Mouse (Mus musculus): ENCODE results near the gene Plch2. TPM values are rescaled to one million over a fixed set of nuclear protein-coding genes. Genes with fewer than 3 reads are reported as not detected.

Gene Plch2
- total RNA-seq (2021), result 10 to 100 TPM; 91.1 to 92.0 TPM
- long read RNA-seq, experiment 1, partial matches to known transcripts, result 29 of 47 reads
- long read RNA-seq, experiment 1, other reads (novel, unspliced or antisense), result 18 of 47 reads
- long read RNA-seq, experiment 2, partial matches to known transcripts, result 22 of 57 reads
- long read RNA-seq, experiment 2, other reads (novel, unspliced or antisense), result 35 of 57 reads

DNA sequence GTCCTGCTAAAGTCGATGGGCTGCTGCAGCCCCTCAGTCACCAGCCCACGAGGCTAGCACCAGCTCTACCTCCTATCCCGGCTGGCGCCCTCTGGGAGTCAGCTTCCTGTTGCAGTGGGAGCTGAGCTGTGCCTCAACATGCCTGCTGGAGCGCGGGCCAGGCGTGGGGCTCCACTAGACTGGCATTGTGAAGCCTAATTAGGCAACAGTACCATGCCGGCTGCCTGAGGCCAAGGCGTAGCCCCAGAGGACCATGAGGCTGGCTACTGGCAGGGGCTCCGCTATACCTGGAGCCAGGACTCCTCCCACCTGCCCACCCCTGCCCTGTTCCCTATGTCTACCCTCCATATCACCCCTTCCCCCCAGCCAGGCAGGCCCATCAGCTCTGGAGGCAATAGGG lies at the start of gene Plch2:
TSS of gene Plch2 (minus strand) at position 61 of the 400 bp plus-strand sequence.
- TF ChIP-seq CTCF (conservative IDR thresholded peaks at IDR 0.05), result no peak
- no peak for DNase-seq (ENCODE audit: low spot score in 2 of 2)
- Histone ChIP-seq H3K27ac (no peak within 1 kb of the TSS), H3K4me3 (no peak within 1 kb of the TSS)

DNA sequence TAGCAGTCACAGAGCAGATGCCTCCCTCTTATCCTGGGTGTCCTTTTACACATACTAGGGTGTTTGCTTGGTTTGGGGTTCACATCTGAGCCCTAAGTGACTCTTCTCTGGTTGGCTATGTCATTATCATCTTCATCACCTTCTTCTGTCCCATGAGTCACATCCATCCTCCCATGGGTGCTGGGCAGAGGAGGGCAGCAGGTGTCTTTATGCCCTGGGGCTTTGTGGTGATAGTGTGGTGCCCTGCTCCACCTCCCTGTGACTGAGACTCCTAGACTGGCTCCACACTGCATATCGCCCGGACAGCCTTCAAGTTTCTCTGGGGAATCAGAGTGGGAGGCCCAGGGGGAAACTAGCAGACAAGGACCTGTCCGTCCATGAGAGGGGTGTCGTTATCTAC lies 42.0 kb upstream of the Plch2 start:
- TF ChIP-seq CTCF (conservative IDR thresholded peaks at IDR 0.05), result no peak
- Histone ChIP-seq H3K27ac (no peak overlapping the region), H3K4me3 (no peak overlapping the region)
- DNase-seq (ENCODE audit: low spot score in 2 of 2), result no peak

DNA sequence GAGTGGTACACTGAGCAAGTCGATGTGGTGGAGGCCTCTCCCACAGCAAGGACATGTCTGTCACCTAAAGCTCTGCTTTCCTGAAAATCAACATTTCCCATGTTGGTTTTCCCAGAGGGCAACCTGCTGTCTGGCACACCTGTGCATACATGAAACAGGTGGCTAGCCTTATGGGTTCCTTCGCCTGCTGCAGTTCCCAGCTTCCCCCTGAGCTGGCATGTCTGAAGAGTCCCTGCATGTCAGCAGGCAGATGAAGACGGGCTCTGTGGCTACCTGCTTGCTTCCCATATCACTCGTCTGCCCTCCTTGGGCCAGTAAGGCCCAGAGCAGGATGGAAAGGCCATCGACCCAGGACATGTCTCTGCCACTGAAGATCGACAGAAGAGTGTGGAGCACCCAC lies 40.9 kb upstream of the Plch2 start:
- no peak overlapping the region for H3K4me3 ChIP-seq
- H3K27ac ChIP-seq, result no peak overlapping the region
- DNase-seq (ENCODE audit: low spot score in 2 of 2), result no peak
- TF ChIP-seq CTCF (conservative IDR thresholded peaks at IDR 0.05), result no peak

DNA sequence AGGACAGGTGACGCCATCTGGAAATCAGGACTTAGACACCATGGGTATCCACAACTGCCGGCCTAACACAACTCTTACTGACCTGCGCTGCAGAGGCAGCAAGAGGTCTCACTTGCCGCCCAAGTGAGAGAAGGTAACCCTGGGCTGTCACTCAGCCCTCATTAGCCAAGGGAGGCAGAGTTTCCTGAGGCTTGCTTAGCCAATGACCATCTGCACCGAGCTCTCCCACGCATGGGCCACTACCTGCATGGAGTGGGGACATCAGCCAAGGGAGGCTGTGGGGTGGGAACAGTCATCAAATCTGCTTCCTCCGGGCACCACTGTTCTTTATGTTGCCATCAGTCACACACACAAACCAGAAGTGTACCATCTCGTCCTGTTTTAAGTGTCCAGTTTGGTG lies 39.4 kb upstream of the Plch2 start:
- TF ChIP-seq CTCF (conservative IDR thresholded peaks at IDR 0.05), result no peak
- Histone ChIP-seq H3K4me3 (no peak overlapping the region), H3K27ac (0 out of 2 replicates have a peak overlapping the region, but pooled peaks have one; percentile 64)
- no peak for DNase-seq (ENCODE audit: low spot score in 2 of 2)

DNA sequence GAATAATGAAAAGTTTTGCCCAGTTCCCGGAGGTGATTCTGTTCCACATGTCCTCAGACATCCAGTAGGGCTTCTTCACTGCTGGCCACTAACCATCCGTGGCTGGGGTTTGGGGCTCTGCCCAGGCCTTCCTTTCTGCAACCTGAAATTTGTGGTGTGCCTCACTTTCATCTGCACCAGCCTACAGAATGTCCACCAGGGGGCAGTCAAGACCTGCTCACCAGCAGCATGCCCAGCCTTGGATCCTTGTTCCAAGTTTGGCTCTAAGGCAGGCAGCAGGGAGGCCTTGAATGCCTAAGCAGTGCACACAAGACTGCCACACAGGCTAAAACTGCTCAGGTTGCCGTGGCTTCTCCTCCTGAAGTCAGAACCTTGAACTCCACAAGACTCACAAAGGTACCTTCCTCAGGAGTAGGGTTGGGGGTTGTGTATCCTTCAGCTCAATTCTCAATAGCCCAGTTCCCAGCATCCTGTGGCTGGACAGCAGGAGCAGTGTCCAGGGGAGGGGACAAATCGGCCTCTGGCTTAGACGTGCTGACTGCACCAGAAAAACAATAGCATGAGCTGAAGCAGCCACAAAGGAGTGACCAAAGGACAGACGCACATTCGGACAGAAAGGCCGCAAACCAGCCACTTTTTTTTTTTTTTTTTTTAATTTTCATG lies 38.8 kb upstream of the Plch2 start:
- peak overlapping the region; percentile 64 for H3K27ac ChIP-seq
- TF ChIP-seq CTCF (conservative IDR thresholded peaks at IDR 0.05), result peak; percentile 97
- peak; percentile 87 to 89 for DNase-seq (ENCODE audit: low spot score in 2 of 2)

DNA sequence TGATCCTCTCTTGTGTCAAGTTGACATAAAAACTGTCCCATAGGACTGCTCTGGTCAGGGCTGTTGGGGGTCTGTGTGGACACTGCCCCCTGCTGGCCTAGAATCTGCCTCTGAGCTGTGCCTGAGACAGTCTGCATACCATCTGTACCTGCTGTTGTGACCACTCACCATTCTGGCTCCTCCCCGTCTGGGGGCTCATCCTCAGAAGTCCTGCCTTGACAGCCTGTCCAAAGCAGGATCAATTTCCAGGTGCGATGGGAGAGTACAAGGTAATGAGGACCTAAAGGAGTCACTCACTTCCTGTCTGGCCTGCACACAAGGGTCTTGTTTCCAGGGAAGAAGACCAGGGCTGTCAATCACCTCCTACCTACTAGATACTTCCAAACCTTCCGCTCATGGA lies 38.0 kb upstream of the Plch2 start:
- DNase-seq (ENCODE audit: low spot score in 2 of 2), result no peak
- Histone ChIP-seq H3K4me3 (no peak overlapping the region), H3K27ac (peak overlapping the region; percentile 21; the same call in 1 of the 2 replicates)
- TF ChIP-seq CTCF (conservative IDR thresholded peaks at IDR 0.05), result peak; percentile 81

More for the DNA sequence above, 38.8 kb upstream of the Plch2 start:
- H3K4me3 ChIP-seq, result no peak overlapping the region

DNA sequence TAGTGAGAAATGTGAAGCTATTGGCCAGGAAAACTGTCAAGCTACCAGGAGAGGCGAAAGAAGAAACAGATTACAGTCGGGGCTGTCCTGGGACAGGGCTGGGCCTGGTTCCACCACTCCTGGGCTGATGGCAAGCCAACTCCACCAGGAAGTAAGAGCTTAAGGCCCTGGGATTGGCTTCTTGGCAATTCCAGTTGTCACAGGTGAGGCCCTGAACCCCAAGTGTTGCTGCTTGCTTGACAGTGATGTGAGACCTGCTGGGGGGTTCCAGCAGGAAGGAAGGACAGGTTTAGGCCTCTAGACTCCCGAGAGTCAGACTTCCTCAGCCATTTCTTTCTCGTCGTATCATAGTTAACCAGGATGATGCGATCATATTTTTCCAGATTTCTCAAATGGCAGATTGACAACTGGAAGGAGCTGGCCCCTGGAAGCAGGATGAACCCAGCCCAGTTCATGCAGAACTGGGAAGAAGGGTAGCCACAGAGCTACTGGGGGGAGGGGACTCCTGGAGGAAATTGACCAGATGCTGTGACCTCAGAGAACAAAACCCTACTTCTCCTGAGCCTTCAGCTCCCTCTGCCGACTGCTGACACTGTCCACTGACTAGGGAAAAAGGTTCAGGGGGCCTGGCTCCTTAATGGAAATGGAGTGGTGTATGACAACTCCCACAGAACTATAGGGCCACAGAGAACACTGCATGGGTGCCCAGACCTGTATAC lies 37.0 kb upstream of the Plch2 start:
- TF ChIP-seq CTCF (conservative IDR thresholded peaks at IDR 0.05), result no peak
- no peak overlapping the region for H3K27ac ChIP-seq
- no peak for DNase-seq (ENCODE audit: low spot score in 2 of 2)
- no peak overlapping the region for H3K4me3 ChIP-seq

DNA sequence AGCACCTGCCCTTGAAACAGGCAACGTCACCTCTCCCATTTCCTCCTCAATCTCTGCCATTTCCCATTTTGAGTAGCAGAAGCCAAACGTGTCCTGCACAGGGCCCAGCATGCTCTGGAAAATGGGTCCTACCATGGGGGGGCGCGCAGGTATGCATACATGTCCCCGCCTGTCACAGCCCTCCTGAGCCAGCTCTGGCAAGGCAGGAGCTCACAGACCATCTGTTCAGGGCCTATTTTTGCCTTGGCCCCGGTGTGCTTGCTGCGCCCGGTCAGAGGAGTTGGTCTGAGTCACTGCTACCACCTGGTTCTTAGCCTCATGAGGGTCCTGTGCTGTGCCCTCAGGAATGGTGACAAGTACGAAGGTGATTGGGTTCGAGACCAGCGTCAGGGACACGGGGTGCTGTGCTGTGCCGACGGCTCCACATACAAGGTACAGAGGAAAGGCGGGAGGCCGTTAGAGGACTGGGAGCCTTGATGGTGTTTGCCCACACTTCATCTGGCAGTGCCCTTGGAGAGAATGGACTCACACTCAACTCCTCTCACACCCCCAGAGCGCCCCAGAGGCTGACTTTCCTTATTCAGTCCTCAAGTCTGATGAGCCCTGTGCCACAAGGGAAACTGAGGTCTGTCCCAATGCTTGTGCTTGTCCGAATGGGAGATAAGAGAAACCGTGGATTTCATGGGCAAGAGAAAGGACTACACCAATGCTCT lies 36.3 kb upstream of the Plch2 start:
- Histone ChIP-seq H3K4me3 (no peak overlapping the region), H3K27ac (no peak overlapping the region)
- TF ChIP-seq CTCF (conservative IDR thresholded peaks at IDR 0.05), result no peak
- DNase-seq (ENCODE audit: low spot score in 2 of 2), result no peak

DNA sequence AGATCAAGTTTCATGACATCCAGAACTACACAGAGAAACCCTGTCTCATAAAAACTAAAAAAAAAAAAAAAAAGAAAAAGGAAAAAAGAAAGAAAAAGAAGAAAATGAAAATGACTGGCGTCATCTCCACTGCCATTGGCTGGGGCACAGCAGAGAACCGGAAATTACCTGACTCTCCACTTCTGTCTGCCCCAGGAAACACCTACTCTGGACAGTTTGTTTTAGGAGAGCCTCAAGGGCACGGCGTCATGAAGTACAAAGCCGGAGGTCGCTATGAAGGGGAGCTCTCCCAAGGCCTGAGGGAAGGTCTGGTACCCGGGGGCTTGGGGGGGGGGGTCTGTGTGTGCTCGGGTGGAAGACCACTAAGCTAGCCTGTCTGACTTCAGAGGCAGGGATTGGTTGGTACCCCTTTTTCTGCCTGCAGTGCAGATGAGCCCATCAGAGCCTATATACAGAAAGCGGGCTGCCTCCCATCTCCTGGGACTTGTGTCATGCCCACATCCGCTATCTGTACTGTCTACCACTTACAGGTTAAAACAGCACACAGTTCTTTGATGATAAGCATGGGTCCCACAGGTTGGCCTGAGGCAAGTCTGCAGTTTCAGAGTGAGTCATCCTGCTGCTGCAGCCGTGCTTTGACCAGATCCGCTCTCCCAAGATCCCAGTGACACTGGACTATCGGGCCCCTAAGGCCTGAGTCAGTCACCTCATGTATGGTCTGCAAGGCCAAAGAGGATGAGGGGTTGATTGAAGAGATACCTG lies 34.3 kb upstream of the Plch2 start:
- H3K27ac ChIP-seq, result no peak overlapping the region
- DNase-seq (ENCODE audit: low spot score in 2 of 2), result no peak
- H3K4me3 ChIP-seq, result no peak overlapping the region
- no peak for TF ChIP-seq CTCF (conservative IDR thresholded peaks at IDR 0.05)

DNA sequence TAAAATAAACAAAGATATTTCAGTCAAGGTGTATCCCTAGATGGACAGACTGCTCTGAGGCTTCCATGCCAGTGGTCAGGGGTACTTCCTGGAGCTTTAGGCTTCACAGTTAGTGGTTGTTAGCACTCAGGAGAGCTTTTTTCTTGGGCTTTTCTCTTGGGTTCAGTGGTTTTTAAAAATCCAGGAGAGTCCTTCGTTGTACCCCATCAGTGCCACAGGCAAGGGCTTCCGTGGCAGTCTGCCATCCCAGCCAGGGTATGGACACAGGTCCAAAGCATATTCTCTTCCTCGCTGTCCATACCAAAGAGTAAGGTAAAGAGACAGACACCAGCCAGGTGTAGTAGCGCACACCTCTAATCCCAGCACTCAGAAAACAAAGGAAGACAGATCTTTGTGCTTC lies 33.6 kb upstream of the Plch2 start:
- TF ChIP-seq CTCF (conservative IDR thresholded peaks at IDR 0.05), result no peak
- no peak for DNase-seq (ENCODE audit: low spot score in 2 of 2)
- H3K27ac ChIP-seq, result no peak overlapping the region
- H3K4me3 ChIP-seq, result no peak overlapping the region

DNA sequence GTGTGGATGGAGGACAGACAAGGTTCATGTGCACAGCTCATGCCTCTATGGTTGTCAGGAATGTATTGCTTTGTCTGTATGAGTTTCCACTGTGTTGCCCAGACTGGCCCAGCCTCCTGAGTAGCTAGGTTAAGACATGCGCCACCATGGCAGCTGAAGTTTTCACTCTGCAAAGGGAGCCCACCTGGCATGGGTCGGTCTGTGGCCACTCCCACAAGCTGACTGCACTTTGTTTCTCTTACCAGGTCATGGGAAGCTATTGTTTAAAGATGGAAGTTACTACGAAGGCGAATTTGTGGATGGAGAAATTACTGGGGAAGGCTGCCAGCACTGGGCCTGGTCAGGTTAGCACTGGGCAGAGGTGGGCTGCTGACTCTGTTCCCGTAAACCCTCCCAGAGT lies 32.7 kb upstream of the Plch2 start:
- TF ChIP-seq CTCF (conservative IDR thresholded peaks at IDR 0.05), result no peak
- no peak for DNase-seq (ENCODE audit: low spot score in 2 of 2)
- Histone ChIP-seq H3K27ac (no peak overlapping the region), H3K4me3 (no peak overlapping the region)
